Mouse (Mus musculus) cortical plate, adult 2 months (tissue): ENCODE data around the gene Rnaseh2a.

Experiments
- CTCF ChIP-seq: fragments of 200-500 bp; IDR thresholded peaks from 2 replicates; pipeline ENCODE4 v1.5.1; 2011; ENCODE audit warnings: mild to moderate bottlenecking, control low read depth, low read length; ENCODE audit not compliant: insufficient read depth; ENCODE audit errors: extremely low read depth
- POLR2A ChIP-seq: fragments of 200-500 bp; IDR thresholded peaks from 2 replicates; pipeline ENCODE4 v1.6.1; 2011; ENCODE audit warnings: mild to moderate bottlenecking, low read length, control low read depth; ENCODE audit not compliant: insufficient read depth; ENCODE audit errors: extremely low read depth

GRCm38 (mm10) chr8:84930582-84930981, 39.0 kb downstream of the Rnaseh2a start:
- TF ChIP-seq CTCF (no peak), POLR2A (no peak)
